Mouse (Mus musculus) kidney, adult 10 weeks (tissue): ENCODE results near the gene Pdcd11. TPM values are rescaled to one million over a fixed set of nuclear protein-coding genes. Genes with fewer than 3 reads are reported as not detected.

Experiments used
- polyA plus RNA-seq: library from polyadenylated mRNA; stranded (reverse); fragments of 350-450 nt; fragmentation: Illumina TruSeq; extraction: RNeasy Lipid Tissue Mini Kit (QIAGEN cat#74804); gene quantifications from one replicate; pipeline ENCODE4 v1.2.3, GENCODE M21; 2014; ENCODE audit warnings: low read depth, low replicate concordance

The Pdcd11 gene
- polyA plus RNA-seq, result 2.5 TPM

DNA sequence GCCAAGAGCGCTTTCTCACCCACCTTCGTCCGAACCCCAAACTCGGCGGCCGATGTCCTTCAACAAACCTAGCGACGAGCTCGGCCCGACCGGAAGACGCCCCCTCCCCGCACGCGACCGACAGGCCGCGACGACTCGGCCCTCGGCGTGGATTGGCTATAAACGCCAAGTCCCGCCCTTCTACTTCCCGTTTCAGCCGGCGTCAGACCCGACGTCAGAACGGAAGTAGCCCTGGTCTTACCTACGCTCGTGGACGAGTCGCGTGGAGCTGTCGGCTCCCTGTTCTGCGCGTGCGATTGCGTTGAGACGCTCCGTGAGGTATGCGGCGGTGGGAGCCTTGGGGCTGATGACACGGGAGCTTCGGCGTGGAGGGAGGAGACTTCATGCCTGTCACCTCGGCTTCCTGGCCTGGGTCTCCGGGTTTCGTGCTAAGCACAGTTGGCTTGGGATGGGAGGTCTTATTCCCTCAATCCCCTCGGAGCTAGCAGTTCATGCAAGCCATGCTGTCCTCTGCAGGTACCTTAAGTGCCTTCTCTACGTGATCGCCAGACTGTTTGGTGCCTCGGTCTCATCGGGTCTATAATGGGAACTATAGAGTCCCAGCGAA, at the start of gene Pdcd11, which contains the start of gene Usmg5:
Gene Pdcd11 (plus strand): TSS at position 219 of the 607 bp plus-strand sequence.
Gene Usmg5 (minus strand): TSS at position 98 of the 607 bp plus-strand sequence.

DNA sequence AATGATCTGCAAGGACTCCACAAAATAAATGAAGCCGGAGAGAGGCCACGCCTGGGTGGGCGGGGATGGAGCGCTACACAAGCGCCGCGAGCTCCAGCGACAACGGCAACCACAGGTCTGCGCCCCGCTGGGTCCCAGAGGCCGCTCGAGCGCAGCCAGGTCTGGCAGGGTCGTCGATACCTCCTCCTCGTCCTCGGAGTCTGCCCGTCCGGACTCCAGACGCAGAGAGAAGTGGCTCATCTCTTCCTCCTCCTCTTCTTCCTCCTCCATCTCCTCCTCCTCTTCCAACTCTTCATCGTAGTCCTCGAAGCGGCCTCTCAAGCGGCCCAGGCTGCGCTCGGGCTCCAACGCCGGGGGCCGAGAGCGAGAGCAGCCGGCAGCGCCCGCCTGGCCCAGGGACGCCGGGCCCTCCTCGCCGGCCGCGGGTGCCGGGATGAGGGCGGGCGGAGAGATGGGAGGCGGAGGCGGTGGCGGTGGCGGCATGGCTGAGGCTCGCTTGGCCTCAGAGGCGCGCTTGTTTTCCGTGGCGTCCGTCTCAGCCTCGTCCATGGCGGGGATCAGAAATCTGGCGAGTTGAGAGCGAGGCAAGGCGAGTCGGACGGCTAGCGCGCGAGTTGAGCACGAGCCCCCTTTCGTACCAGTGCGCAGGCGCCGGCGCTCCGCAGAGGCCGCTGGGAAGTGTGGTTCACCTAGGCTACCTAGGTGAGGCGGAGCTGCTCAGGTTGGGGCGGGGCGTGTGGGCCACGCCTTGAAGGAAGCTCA, 40.1 kb upstream of the Pdcd11 start, which contains the start of gene Pcgf6:
Gene Pcgf6 (minus strand): TSS at position 636 of the 762 bp plus-strand sequence.

DNA sequence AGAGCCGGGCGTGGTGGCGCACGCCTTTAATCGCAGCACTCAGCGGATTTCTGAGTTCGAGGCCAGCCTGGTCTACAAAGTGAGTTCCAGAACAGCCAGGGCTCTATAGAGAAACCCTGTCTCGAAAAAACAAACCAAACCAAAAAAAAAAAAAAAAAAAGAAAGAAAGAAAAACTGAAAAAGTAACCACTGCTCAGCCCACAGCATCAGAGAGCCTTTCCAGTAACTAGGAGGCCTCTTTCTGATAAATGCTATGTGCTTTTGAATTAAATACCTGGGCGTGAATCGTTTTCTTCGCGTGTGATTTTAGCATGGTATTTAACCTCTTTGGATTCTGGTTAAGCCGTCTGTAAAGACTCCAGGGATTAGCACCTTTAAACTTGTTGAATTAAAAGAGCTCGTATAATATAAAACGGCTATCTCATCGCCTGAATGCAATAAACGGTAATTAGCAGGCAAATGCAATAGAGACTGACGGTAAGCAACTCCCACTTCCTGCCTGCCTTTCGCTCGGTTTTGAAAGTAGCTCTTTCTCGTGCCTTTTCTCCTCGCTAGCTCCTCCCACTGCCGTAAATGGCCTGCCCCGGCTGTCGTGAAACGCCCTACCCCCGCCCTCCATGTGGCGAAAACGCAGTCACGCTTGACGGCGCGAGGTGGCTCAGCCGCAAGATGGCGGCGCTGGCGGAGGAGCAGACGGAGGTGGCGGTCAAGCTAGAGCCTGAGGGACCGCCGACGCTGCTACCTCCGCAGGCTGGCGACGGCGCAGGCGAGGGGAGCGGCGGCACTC, 23.3 kb upstream of the Pdcd11 start, which contains the start of gene Taf5:
Gene Taf5 (plus strand): TSS at position 651 of the 787 bp plus-strand sequence.

DNA sequence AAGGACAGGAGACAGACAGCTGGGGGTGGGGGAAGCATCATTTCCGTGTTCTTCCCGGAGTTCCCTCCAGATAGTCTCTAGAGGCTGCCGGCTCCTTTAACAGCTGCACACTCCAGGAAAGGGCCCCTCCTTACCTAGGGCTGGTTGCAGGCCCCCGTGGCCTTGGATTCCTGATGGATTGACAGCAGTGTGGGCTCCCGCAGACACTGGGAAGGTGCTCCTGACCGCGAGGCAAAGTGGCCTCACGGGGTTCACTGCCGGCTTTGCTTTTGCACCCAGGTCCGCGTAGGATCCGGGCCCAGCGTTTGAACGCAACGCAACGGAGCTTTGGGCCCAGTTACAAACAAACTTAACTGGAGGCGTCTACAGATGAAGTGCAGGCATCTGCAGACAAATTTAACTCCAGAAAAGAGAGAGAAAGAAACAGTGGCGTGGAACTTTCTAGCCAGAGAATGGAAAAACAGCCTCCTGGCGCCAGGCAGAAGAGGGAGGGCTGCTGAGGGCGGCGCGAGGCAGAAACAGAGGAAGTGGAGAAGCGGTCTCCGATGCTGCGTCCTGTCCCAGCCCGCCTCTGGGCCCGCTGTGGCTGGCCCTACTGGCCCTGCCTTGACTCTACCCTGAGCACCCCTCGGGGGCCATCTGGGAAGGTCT, 47.3 kb downstream of the Pdcd11 start, which contains the start of gene Calhm2:
Gene Calhm2 (minus strand): TSS at position 524 of the 651 bp plus-strand sequence.

DNA sequence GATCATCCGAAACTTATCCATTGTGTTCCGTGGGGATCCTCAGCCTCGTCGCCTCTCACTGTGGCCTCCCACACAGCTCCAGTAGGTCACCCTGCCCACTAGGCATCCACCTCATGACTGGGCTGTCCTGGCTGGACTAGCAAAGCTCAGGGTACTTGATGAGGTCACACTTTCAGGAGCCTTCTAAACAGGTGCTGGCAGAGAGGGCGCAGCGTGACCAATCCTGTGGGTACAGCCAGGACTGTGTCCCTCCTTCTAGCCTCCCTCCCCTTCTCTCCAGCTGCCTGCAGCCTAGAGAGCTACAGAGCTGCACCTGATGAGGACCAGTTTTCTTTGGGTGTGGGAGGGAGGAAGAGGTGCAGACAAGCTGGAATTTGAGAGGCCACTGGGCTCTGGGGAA, 53.6 kb downstream of the Pdcd11 start, which contains the start of gene Calhm1:
Gene Calhm1 (minus strand): TSS at position 101 of the 400 bp plus-strand sequence.

DNA sequence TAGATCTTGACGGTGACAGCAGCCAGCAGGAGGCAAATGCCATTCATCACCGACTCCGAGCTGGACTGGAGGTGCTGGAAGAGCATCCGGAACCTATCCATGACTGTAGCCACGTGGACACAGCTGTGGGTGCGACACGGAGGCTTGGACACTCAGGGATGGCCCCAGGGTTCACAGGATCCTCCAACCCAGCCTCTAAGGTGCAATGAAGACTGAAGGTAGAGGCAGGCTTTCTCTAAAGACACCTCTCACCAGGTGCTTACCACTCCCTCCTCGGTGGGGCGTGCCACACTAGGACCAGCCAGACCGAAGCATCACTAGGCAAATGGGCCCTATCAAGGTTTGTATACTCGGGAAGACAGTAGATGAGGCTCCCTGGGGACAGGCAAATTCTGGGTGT, 67.1 kb downstream of the Pdcd11 start, which contains the start of gene Calhm3:
Gene Calhm3 (minus strand): TSS at position 101 of the 400 bp plus-strand sequence.

DNA sequence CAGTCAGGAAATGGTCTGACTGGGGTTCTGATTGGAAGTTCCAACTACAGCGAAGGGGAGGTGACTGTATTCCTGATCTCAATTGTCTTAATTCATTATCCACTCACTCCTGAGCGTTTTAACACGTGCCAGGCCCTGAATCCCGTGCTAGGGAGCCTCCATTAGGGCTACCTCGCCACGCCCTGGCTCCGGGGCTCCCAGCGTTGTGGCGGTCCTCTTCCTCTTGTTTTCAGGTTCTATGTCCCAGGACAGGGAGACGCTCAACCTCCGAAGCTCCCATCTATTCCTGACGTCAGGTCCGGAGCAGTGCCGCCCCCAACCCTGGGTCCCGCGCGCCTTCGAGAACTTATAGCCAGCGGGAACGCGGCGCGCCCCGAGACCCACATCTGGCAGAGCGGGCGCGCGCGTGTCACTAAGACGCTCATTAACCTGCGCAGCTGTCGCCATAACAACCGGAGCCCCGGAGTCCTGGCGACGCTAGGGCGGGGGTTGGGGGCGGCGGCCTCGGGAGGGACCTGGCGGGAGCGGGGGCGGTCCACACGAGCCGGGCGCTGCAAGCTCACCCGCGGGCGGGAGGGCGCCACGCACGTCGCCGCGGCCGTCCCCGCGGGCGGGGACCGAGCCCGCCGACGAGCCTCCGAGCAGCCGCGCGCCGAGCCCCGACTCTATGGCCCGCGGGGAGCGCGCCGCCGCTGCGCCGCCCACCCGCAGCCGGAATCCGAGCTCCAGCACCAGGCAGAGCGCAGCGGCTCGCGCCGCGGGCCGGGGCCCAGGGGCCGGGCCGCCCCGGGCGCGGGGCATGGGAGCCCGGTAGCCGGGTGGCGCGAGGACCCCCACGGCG, 88.1 kb downstream of the Pdcd11 start, which contains the start of gene Neurl1a:
Gene Neurl1a (plus strand): TSS at position 390 of the 841 bp plus-strand sequence.

Other genes starting within 250 kb of the Pdcd11 start
- not detected for gene Ina, start 76.1 kb upstream of the Pdcd11 start, polyA plus RNA-seq
- gene Nt5c2, start 75.6 kb upstream of the Pdcd11 start, polyA plus RNA-seq, result 166 TPM
- 22.5 TPM for gene Pcgf6, start 39.9 kb upstream of the Pdcd11 start, polyA plus RNA-seq
- 6.5 TPM for gene Taf5, start 23.0 kb upstream of the Pdcd11 start, polyA plus RNA-seq
- gene Usmg5, start 121 bp upstream of the Pdcd11 start, polyA plus RNA-seq, result 3,472 TPM
- 0.44 TPM for gene Calhm2, start 47.5 kb downstream of the Pdcd11 start, polyA plus RNA-seq
- not detected for gene Calhm1, start 53.5 kb downstream of the Pdcd11 start, polyA plus RNA-seq
- gene Calhm3, start 67.0 kb downstream of the Pdcd11 start, polyA plus RNA-seq, result not detected
- not detected for gene Neurl1a, start 88.1 kb downstream of the Pdcd11 start, polyA plus RNA-seq